Mouse (Mus musculus) liver, embryonic 13.5 days (tissue): ENCODE data around the gene Riok2. TPM values are rescaled to one million over a fixed set of nuclear protein-coding genes. Genes with fewer than 3 reads are reported as not detected.

Experiments used
- ATAC-seq: fragments of 200-750 bp; cut with Nextera tagmentation; 2 replicates; pipeline ENCODE4 v1.8.0; 2017; ENCODE audit warnings: low read depth, mild to moderate bottlenecking, moderate number of reproducible peaks, moderate library complexity
- DNase-seq: peaks from one replicate; pipeline ENCODE4 v3.0.0; 2022
- H3K27ac ChIP-seq: fragments of 300-500 bp; sonication (generic); 2 replicates; pipeline ENCODE4 v1.5.1; 2015; ENCODE audit warnings: moderate library complexity, mild to moderate bottlenecking, inconsistent platforms
- H3K27me3 ChIP-seq: fragments of 300-500 bp; sonication (generic); 2 replicates; pipeline ENCODE4 v1.6.1; 2015; ENCODE audit warnings: mild to moderate bottlenecking, inconsistent platforms
- H3K36me3 ChIP-seq: fragments of 300-500 bp; sonication (generic); 2 replicates; pipeline ENCODE4 v1.6.1; 2015; ENCODE audit warnings: mild to moderate bottlenecking, inconsistent platforms
- H3K4me1 ChIP-seq: fragments of 300-500 bp; sonication (generic); replicated peaks from 2 replicates; pipeline ENCODE4 v1.6.1; 2015; ENCODE audit warnings: inconsistent platforms
- H3K4me2 ChIP-seq: fragments of 300-500 bp; sonication (generic); 2 replicates; pipeline ENCODE4 v1.6.1; 2015; ENCODE audit warnings: inconsistent platforms, mild to moderate bottlenecking, moderate library complexity
- H3K4me3 ChIP-seq: fragments of 300-500 bp; sonication (generic); replicated peaks from 2 replicates; pipeline ENCODE4 v1.5.1; 2015; ENCODE audit warnings: mild to moderate bottlenecking, inconsistent platforms
- H3K9ac ChIP-seq: fragments of 300-500 bp; sonication (generic); 2 replicates; pipeline ENCODE4 v1.6.1; 2015; ENCODE audit warnings: mild to moderate bottlenecking, inconsistent platforms
- H3K9me3 ChIP-seq: fragments of 300-500 bp; sonication (generic); replicated peaks from 2 replicates; pipeline ENCODE4 v1.6.1; 2016; ENCODE audit warnings: inconsistent platforms
- WGBS: fragments of 180-500 bp; shearing (Covaris S2); methylation state at CpG from one replicate; pipeline ENCODE4 v1.1.7; 2015; ENCODE audit not compliant: insufficient replicate concordance; 5-methylcytosine and 5-hydroxymethylcytosine counted together
- polyA plus RNA-seq: library from polyadenylated mRNA; unstranded; fragments of >200 nt; fragmentation: Nextera tagmentation; extraction: Ambion mirVana; gene quantifications from 2 replicates; pipeline ENCODE4 v1.2.1, GENCODE M21; 2015

Riok2 gene
- polyA plus RNA-seq, 1 experiment from 2014 or later, result 17.0 TPM

GRCm38 (mm10) chr17:17441876-17442498 is 67.9 kb downstream of the Riok2 start:
- Histone ChIP-seq H3K9me3 (no peaks in the 10 kb centered on the region), H3K36me3 (no peaks in the 10 kb centered on the region), H3K4me2 (no peak overlapping the region), H3K9ac (no peak overlapping the region), H3K27me3 (no peaks in the 10 kb centered on the region), H3K4me1 (no peaks in the 10 kb centered on the region), H3K4me3 (no peak overlapping the region), H3K27ac (no peak overlapping the region)
- no peak for ATAC-seq
- WGBS, result 45% methylated on average over 4 of the region's 4 CpGs
- no peak for DNase-seq

GRCm38 (mm10) chr17:17444297-17444886 is 70.3 kb downstream of the Riok2 start:
- no peaks in the 10 kb centered on the region for H3K9me3 ChIP-seq
- 50% methylated on average over 3 of the region's 3 CpGs for WGBS
- no peak overlapping the region for H3K4me3 ChIP-seq
- H3K36me3 ChIP-seq, result no peaks in the 10 kb centered on the region
- no peak overlapping the region for H3K9ac ChIP-seq
- no peak overlapping the region for H3K4me2 ChIP-seq
- H3K4me1 ChIP-seq, result no peaks in the 10 kb centered on the region
- peaks cover 6% of the 10 kb centered on the region for H3K27me3 ChIP-seq
- H3K27ac ChIP-seq, result no peak overlapping the region
- ATAC-seq, result no peak
- DNase-seq, result no peak

Other genes starting within 250 kb of the Riok2 start
- gene Lix1, start 28.4 kb downstream of the Riok2 start, polyA plus RNA-seq, result 0.36 and 0.37 TPM in 2 replicates